Mouse (Mus musculus): Measurements from ENCODE around the gene Abcb1b. TPM values are rescaled to one million over a fixed set of nuclear protein-coding genes. Genes with fewer than 3 reads are reported as not detected.
"Not testable (repeated sequence)": the region's sequence is repeated elsewhere in the genome, so short reads cannot be mapped to it uniquely, and the experiment has no call there.

The Abcb1b gene
- polyA plus RNA-seq, 1 experiment: 0.59 TPM

DNA sequence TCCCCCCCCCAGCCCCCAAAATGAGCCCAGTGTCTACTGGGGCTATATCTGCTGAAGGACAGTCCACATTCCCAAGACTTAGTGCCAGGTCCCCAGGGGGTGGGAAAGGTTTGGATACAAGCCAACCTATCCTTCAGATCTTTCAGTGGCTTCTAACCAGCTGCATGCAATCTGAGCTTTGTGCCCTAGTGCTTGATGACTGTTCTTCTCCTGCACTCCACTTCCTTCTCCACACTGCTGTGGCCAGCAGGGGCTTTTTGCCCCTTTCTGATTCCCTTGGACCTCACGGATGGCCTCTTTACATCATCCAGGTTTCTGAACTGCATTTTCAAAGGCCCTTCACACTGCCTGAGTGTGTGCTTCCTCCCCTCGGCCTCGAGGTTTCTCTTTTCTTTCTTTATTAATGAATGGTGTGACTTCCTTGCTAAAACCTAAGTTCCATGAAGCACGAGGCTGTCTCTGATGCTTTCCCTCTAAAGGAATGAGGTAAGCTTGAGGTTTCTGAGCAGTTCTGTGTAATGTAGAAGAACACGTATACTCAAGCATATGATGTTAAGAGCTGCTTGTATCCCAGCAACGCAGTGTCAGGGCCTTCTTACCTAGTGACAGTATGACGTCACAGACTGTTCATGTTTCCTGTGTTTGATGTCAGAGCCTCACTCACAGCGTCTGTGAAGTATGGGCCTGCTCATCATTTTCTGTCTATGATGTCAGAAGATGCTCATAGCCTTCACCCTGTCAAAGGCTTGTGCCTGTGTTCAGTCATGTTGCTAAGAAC lies 40.9 kb downstream of the Abcb1b start:
- TF ChIP-seq POLR2A (IDR thresholded peaks at IDR 0.05; ENCODE audit: borderline replicate concordance, extremely low read depth, insufficient read depth, insufficient read length, poor library complexity, severe bottlenecking) (no peak), CTCF (IDR thresholded peaks at IDR 0.05; ENCODE audit: borderline replicate concordance, extremely low read depth, insufficient read depth, insufficient read length) (no peak)
- DNase-seq (ENCODE audit: low read depth): peak; percentile 56

DNA sequence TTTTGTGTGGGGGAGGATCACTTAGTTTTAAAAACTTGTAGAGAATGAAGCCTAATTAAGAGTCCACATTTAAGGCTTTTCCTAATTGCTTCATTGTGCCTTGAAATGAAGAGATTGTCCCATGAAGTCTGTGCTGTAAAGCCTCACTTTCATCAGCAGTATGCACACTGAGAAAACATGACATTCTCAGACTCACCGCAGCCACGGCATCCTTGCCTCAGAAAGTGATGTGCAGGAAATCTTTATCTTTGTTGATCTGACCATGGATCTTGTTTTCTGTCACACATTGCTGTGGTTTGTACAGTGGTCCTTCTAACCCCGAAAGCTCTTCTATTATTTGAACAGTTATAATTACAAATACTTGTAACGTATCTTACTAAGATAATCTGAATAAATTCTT lies 41.7 kb downstream of the Abcb1b start:
- DNase-seq (ENCODE audit: low read depth): no peak
- TF ChIP-seq CTCF (IDR thresholded peaks at IDR 0.05; ENCODE audit: borderline replicate concordance, extremely low read depth, insufficient read depth, insufficient read length): no peak
- TF ChIP-seq POLR2A (IDR thresholded peaks at IDR 0.05; ENCODE audit: borderline replicate concordance, extremely low read depth, insufficient read depth, insufficient read length, poor library complexity, severe bottlenecking): no peak

DNA sequence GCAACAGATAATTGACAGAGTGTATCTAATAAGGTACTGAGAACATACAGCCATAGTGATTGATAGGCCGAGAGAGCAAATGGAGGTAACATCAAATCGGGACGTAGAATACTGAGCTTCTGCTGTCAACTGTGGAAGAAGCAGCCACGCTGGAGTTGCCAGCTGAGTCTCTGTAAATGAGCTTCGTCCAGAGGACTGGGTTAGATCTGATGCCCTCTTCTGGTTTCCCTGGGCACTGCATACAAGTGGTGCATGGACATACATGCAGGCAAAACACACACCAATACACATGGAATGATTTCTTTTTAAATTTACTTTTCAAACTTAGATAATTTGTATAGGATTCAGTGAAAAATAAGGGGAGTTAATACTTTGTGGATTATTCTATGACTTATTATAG lies 42.9 kb downstream of the Abcb1b start:
- TF ChIP-seq CTCF (IDR thresholded peaks at IDR 0.05; ENCODE audit: borderline replicate concordance, extremely low read depth, insufficient read depth, insufficient read length): peak; percentile 69; the same call in 1 of the 2 replicates
- TF ChIP-seq POLR2A (IDR thresholded peaks at IDR 0.05; ENCODE audit: borderline replicate concordance, extremely low read depth, insufficient read depth, insufficient read length, poor library complexity, severe bottlenecking): no peak
- DNase-seq (ENCODE audit: low read depth): peak; percentile 82

DNA sequence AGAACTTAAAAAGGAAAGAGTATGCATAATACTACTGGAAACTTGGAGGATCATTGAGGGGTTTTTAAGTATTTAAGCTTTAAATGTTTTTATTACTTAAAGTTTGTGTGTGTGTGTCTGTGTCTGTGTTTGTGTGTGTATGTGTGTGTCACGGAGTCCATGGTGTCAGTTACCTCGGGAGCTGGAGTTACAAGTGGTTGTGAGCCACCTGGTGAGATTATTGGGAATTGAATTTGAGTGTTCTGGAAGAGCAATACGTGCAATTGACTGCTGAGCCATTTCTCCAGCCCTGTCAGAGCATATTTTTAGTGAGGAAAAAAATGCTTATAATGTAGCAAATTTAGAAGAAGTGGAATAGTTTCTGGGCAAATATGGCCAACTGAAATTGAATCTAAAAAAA lies 44.9 kb downstream of the Abcb1b start:
- TF ChIP-seq POLR2A (IDR thresholded peaks at IDR 0.05; ENCODE audit: borderline replicate concordance, extremely low read depth, insufficient read depth, insufficient read length, poor library complexity, severe bottlenecking) (no peak), CTCF (IDR thresholded peaks at IDR 0.05; ENCODE audit: borderline replicate concordance, extremely low read depth, insufficient read depth, insufficient read length) (no peak)
- peak; percentile 20 for DNase-seq (ENCODE audit: low read depth)

DNA sequence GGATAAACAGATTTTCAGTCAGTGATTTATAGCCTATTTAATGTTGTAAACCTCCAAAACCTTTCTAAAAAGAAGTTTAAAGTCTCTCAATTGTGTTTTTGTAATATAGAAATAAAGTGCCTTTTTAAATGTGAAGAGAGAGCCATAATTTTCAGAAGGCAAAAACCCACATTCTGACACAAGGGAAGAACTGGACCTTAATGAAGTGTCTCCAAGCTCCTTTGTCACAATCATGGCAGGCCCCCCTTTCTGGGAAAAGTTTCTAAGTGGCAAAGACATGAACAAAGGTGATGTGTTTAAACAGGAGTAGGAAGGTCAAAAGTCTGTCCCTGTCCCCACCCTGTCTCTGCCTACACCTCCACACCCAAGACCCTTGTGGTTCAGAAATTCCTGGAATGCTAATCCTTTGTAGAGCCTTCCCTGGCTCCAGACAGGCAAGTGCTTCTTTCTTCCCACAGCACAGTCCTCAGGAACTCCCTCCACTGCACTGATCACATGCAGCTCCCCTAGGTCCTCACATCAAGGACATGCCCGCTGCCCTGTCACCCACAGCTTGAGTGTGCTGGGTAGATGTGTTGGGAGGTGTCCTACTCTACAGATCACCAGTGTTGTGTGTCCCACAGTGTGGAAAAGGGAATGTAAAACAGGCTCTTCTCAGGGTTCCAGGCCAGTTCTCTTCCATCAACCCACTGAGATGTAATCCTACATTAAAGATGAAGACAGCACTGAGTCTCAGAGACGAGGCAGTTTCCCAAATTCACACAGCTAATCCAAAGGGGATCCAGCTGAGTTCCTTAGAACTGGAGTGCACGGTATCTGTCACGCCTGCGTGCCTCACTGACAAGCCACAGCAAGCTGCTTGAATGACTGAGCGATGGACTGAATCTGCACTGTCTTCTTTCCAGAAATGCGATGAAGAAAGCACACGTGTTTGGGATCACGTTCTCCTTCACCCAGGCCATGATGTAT lies 50.9 kb downstream of the Abcb1b start:
- not testable (repeated sequence) for DNase-seq (ENCODE audit: low read depth)

DNA sequence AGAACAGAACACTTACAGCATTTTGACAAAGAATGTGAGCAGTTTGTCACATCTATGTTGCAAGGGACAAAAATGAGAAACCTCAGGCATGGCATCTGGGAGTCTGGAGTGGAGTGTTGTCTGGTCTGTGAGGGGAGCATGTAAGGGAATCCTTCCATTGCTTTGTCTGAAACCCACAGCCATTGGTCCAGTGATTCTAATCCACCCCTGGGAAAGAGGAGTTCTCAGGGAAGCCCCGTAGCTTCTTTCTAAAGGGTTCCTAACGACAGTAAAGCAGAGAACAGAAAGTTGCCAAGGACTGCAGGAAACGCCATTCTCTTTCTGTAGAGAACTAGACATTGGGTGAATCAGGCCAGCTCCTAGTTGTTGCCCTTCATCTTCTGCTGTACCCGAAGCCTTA lies 52.9 kb downstream of the Abcb1b start:
- no peak for DNase-seq (ENCODE audit: low read depth)
- TF ChIP-seq CTCF (IDR thresholded peaks at IDR 0.05; ENCODE audit: borderline replicate concordance, extremely low read depth, insufficient read depth, insufficient read length): no peak
- no peak for TF ChIP-seq POLR2A (IDR thresholded peaks at IDR 0.05; ENCODE audit: borderline replicate concordance, extremely low read depth, insufficient read depth, insufficient read length, poor library complexity, severe bottlenecking)

DNA sequence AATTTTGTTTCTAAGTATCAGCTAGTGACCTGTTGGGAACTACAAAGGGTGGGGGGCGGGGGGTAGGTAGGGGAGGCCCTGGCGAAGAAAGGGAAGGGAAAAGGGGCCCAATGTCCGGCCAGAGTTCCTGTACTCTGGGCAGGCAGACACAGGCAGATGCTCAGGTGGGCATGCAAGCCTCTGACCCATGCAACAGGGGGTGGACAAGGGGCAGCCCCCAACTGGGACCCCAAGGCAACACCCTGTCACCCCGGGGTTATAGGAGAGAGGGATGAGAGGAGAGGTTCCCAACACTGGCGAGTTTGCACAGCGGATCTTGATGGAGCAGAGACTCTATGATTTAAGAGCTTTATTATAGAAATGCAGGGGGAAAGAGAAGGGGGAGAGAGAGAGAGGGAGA lies 59.3 kb downstream of the Abcb1b start:
- no peak for DNase-seq (ENCODE audit: low read depth)
- TF ChIP-seq CTCF (IDR thresholded peaks at IDR 0.05; ENCODE audit: borderline replicate concordance, extremely low read depth, insufficient read depth, insufficient read length): no peak
- no peak for TF ChIP-seq POLR2A (IDR thresholded peaks at IDR 0.05; ENCODE audit: borderline replicate concordance, extremely low read depth, insufficient read depth, insufficient read length, poor library complexity, severe bottlenecking)

DNA sequence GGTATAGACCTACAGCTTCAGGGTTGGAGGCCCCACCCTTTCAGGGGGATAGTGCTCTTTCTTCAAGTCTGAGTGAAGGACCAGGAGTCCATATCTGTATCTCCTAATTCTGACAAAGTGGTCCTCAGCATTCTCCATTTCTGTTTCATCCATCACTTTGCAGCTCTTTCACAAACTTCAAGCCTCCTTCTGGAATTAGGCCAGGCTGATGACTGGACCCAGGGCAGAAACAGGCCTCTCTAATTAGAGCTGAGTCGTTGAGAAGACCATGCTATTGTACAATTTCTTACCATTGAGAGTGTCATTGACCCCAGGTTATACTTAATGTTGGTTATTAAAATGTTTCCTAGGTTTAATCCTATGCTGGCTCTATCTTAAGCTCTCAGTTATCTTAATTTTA lies 63.9 kb downstream of the Abcb1b start:
- TF ChIP-seq POLR2A (IDR thresholded peaks at IDR 0.05; ENCODE audit: borderline replicate concordance, extremely low read depth, insufficient read depth, insufficient read length, poor library complexity, severe bottlenecking) (no peak), CTCF (IDR thresholded peaks at IDR 0.05; ENCODE audit: borderline replicate concordance, extremely low read depth, insufficient read depth, insufficient read length) (no peak)

DNA sequence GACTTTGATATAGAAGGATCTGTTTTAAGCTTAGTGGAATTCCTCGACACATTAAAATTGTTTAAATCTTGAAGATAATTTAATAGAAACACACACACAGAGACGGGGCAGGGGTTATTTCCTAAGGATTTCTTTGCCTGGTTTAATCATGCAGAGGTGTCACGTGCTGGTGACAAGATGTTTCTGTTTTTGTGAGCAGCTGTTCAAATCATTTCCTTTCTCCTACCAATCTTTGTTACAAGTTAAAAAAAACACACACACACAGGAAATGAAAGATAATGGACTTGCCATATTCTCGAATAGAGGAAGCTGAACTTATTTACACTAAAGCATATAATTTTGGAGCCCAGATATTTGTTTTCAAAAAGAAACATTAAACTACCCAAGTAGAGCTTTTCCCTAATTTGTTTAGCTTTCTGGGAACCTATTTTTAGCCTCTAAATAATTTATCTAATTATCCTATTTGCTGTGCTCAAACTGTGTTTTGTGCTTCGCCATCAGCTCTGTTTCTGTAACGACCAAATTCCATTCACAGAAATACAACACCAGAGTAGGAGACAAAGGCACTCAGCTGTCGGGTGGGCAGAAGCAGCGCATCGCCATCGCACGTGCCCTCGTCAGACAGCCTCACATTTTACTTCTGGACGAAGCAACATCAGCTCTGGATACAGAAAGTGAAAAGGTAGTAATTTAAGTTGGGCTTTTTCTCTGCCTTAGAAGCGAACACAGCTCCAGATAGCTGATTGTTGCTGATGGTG lies 65.8 kb downstream of the Abcb1b start:
- TF ChIP-seq CTCF (IDR thresholded peaks at IDR 0.05; ENCODE audit: borderline replicate concordance, extremely low read depth, insufficient read depth, insufficient read length): no peak
- no peak for TF ChIP-seq POLR2A (IDR thresholded peaks at IDR 0.05; ENCODE audit: borderline replicate concordance, extremely low read depth, insufficient read depth, insufficient read length, poor library complexity, severe bottlenecking)
- DNase-seq (ENCODE audit: low read depth): peak; percentile 44

More for the DNA sequence above, 63.9 kb downstream of the Abcb1b start:
- DNase-seq (ENCODE audit: low read depth): no peak

DNA sequence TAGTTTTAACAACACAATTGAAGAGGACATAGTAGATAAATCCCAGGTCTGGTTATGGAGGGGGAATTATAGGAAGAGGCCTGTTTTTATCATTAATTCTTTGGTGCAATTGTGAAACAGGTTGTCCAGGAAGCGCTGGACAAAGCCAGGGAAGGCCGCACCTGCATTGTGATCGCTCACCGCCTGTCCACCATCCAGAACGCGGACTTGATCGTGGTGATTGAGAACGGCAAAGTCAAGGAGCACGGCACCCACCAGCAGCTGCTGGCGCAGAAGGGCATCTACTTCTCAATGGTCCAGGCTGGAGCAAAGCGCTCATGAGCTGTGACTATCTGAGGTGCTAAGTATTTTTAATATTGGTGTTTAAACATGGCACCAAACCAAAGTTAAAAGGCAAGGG lies 67.7 kb downstream of the Abcb1b start:
- not testable (repeated sequence) for DNase-seq (ENCODE audit: low read depth)

DNA sequence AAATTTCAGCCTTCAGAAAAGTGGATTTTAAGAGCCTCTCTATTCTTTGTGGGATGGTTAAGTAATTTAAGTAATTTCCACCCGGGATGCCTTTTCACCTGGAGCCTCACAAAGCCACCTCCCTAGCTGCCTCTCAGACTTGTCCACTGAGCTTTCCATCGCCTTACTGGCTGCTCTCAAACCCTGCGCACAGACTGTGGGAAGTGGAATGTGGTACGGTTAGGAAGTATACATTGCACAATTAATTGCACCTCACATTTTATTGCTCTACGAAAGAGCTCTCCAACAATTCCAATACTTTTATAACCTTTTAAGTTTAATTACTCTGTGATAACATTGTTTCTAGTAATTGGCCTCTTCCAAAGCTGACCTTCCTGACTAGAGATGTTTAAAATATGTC lies 68.4 kb downstream of the Abcb1b start:
- no peak for DNase-seq (ENCODE audit: low read depth)
- TF ChIP-seq POLR2A (IDR thresholded peaks at IDR 0.05; ENCODE audit: borderline replicate concordance, extremely low read depth, insufficient read depth, insufficient read length, poor library complexity, severe bottlenecking) (no peak), CTCF (IDR thresholded peaks at IDR 0.05; ENCODE audit: borderline replicate concordance, extremely low read depth, insufficient read depth, insufficient read length) (no peak)

Measured in brain, embryonic 14.5 days (tissue).